Mouse (Mus musculus) spleen, adult 2 months (tissue): Measurements from ENCODE around the gene Abhd18. TPM values are rescaled to one million over a fixed set of nuclear protein-coding genes. Genes with fewer than 3 reads are reported as not detected.
"Not testable (repeated sequence)": the region's sequence is repeated elsewhere in the genome, so short reads cannot be mapped to it uniquely, and the experiment has no call there.

Source experiments
- DNase-seq, 2 experiments: peaks; one replicate each; pipeline versions ENCODE4 v3.0.0 to v3.0.0-alpha.2; 2012 to 2021; ENCODE audit warnings: low spot score in 2 of 2, low read depth in 1 of 2
- H3K27ac ChIP-seq: fragments of 200-500 bp; 2 replicates; pipeline ENCODE4 v1.5.1; 2012; ENCODE audit warnings: low read length, inconsistent platforms; ENCODE audit not compliant: insufficient read depth
- H3K27me3 ChIP-seq: fragments of 200-500 bp; 2 replicates; pipeline ENCODE4 v1.6.1; 2012; ENCODE audit warnings: mild to moderate bottlenecking, moderate library complexity, low read length, inconsistent platforms; ENCODE audit not compliant: control insufficient read depth, insufficient read depth
- H3K36me3 ChIP-seq: fragments of 200-500 bp; 2 replicates; pipeline ENCODE4 v1.6.1; 2012; ENCODE audit warnings: mild to moderate bottlenecking, low read length, inconsistent platforms; ENCODE audit not compliant: control insufficient read depth, insufficient read depth
- H3K4me1 ChIP-seq: fragments of 200-500 bp; 2 replicates; pipeline ENCODE4 v1.6.1; 2011; ENCODE audit warnings: inconsistent platforms; ENCODE audit not compliant: control insufficient read depth, insufficient read depth, insufficient read length
- H3K4me3 ChIP-seq: fragments of 200-500 bp; 2 replicates; pipeline ENCODE4 v1.5.1; 2011; ENCODE audit warnings: mild to moderate bottlenecking, inconsistent platforms; ENCODE audit not compliant: insufficient read depth, insufficient read length; ENCODE audit errors: extremely low read depth
- CTCF ChIP-seq: fragments of 200-500 bp; IDR thresholded peaks from 2 replicates; pipeline ENCODE4 v1.5.1; 2011; ENCODE audit warnings: mild to moderate bottlenecking, inconsistent platforms; ENCODE audit not compliant: insufficient read depth, insufficient read length, insufficient replicate concordance; ENCODE audit errors: extremely low read depth
- POLR2A ChIP-seq: fragments of 200-500 bp; IDR thresholded peaks from 2 replicates; pipeline ENCODE4 v1.6.1; 2011; ENCODE audit warnings: low read depth, low read length, inconsistent platforms
- WGBS: fragments of 180-500 bp; shearing (Covaris S2); methylation state at CpG from one replicate; pipeline ENCODE4 v1.1.7; 2018; 5-methylcytosine and 5-hydroxymethylcytosine counted together
- polyA plus RNA-seq: library from polyadenylated mRNA; depleted of rRNA; stranded (reverse); fragments of >200 nt; gene quantifications from 2 replicates; pipeline ENCODE4 v1.2.3, GENCODE M21; 2012

Gene Abhd18
- polyA plus RNA-seq, 1 experiment, result 1.2 TPM

- H3K4me3 ChIP-seq, result peak overlapping the region; percentile 77
- peak; percentile 96 to 97 for DNase-seq
- not testable (repeated sequence) for H3K4me1 ChIP-seq, H3K27me3 ChIP-seq, H3K36me3 ChIP-seq
- under 1% methylated on average over 38 of the region's 38 CpGs for WGBS
- TF ChIP-seq CTCF, result peak; percentile 42; the same call in 1 of the 2 replicates
- H3K27ac ChIP-seq, result peak overlapping the region; percentile 57; the same call in 1 of the 2 replicates
Measured at GRCm38 (mm10) chr3:40893816-40894258, 47.1 kb downstream of the Abhd18 start.

GRCm38 (mm10) chr3:40894336-40894735 lies 47.6 kb downstream of the Abhd18 start:
- under 1% methylated on average over 21 of the region's 24 CpGs for WGBS
- H3K27me3 ChIP-seq, H3K36me3 ChIP-seq, H3K27ac ChIP-seq, H3K4me1 ChIP-seq: not testable (repeated sequence)
- peak; percentile 1 to 24 for DNase-seq
- peak overlapping the region; percentile 58 for H3K4me3 ChIP-seq

- 98% methylated on average over 7 of the region's 10 CpGs for WGBS
- H3K27me3 ChIP-seq, DNase-seq, H3K27ac ChIP-seq, H3K4me3 ChIP-seq, H3K36me3 ChIP-seq, H3K4me1 ChIP-seq: not testable (repeated sequence)
Measured at GRCm38 (mm10) chr3:40902443-40902842, 55.7 kb downstream of the Abhd18 start, which contains the start of gene 1700034I23Rik. TSS of gene 1700034I23Rik (minus strand) at chr3:40902543.

GRCm38 (mm10) chr3:40938189-40938588 lies 91.4 kb downstream of the Abhd18 start:
- no peak for DNase-seq
- Histone ChIP-seq H3K36me3 (peaks cover 7% of the 10 kb centered on the region), H3K4me1 (no peaks in the 10 kb centered on the region), H3K4me3 (no peak overlapping the region), H3K27ac (no peak overlapping the region), H3K27me3 (no peaks in the 10 kb centered on the region)
- WGBS, result 87% methylated on average over 5 of the region's 5 CpGs
- TF ChIP-seq POLR2A, result no peak
- no peak for TF ChIP-seq CTCF

GRCm38 (mm10) chr3:40938592-40938991 lies 91.8 kb downstream of the Abhd18 start:
- H3K27ac ChIP-seq, result no peak overlapping the region
- no peaks in the 10 kb centered on the region for H3K4me1 ChIP-seq
- H3K4me3 ChIP-seq, result no peak overlapping the region
- 90% methylated on average over 4 of the region's 4 CpGs for WGBS
- no peaks in the 10 kb centered on the region for H3K27me3 ChIP-seq
- TF ChIP-seq POLR2A, result no peak
- TF ChIP-seq CTCF, result no peak
- no peak for DNase-seq
- H3K36me3 ChIP-seq, result peaks cover 5% of the 10 kb centered on the region

- Histone ChIP-seq H3K27ac (no peak overlapping the region), H3K4me1 (no peaks in the 10 kb centered on the region), H3K27me3 (no peaks in the 10 kb centered on the region), H3K4me3 (no peak overlapping the region), H3K36me3 (peaks cover 2% of the 10 kb centered on the region; the same call in 1 of the 2 replicates)
- no peak for TF ChIP-seq POLR2A
- no peak for TF ChIP-seq CTCF
- no peak for DNase-seq
Measured at GRCm38 (mm10) chr3:40939019-40939418, 92.2 kb downstream of the Abhd18 start.

- H3K36me3 ChIP-seq, result no peaks in the 10 kb centered on the region
- H3K27ac ChIP-seq, result peak within 1 kb of the TSS; percentile 71
- peak; percentile 92 to 100 for DNase-seq
- no peaks in the 10 kb centered on the region for H3K27me3 ChIP-seq
- under 1% methylated on average over 66 of the region's 66 CpGs for WGBS
- peak within 1 kb of the TSS; percentile 79 for H3K4me3 ChIP-seq
- no peaks in the 10 kb centered on the region; the same call in 1 of the 2 replicates for H3K4me1 ChIP-seq
- TF ChIP-seq CTCF (no peak), POLR2A (peak; percentile 58)
Measured at GRCm38 (mm10) chr3:40949170-40949902, 102.6 kb downstream of the Abhd18 start, which contains the start of gene Larp1b. TSS of gene Larp1b (plus strand) at chr3:40949828.
